ENCODE assay signal across 24 mouse cellular contexts in genomic region chr6:117617951-117618350, GRCm38 (mm10).
"Had no signal": no experiment of that assay in that cellular context is flagged by ENCODE, and none has a peak within 500 bp of the region (broad histone marks: within the 10 kb centered on the region; RNA-seq: fewer than 3 reads in every experiment).

No protein-coding gene starts in this region.

- DNase-seq: kidney, postnatal 25 days; layer of hippocampus, adult 9-11 months; liver, postnatal 0 days; lung, postnatal 36 days; right cerebral cortex, adult 18-20 months; right cerebral cortex, postnatal 14 days; right cerebral cortex, postnatal 4 days; thymus, adult 2 months; thymus, postnatal 14 days; thymus, postnatal 4 days had no signal

- H3K9me3 ChIP-seq: limb, embryonic 12.5 days; limb, embryonic 15.5 days; megakaryocyte, embryonic 14.5 days; midbrain, embryonic 10.5 days; midbrain, embryonic 13.5 days had no signal

- H3K27me3 ChIP-seq: limb, embryonic 12.5 days; limb, embryonic 15.5 days; megakaryocyte, embryonic 14.5 days; midbrain, embryonic 13.5 days had no signal

- H3K27ac ChIP-seq: kidney, postnatal 0 days; layer of hippocampus, adult 2 months; limb, embryonic 12.5 days; limb, embryonic 15.5 days; liver, embryonic 14.5 days; midbrain, embryonic 10.5 days; midbrain, embryonic 13.5 days; stomach, postnatal 0 days had no signal

- H3K4me2 ChIP-seq: limb, embryonic 12.5 days; limb, embryonic 15.5 days; liver, embryonic 11.5 days; lung, embryonic 14.5 days; midbrain, embryonic 13.5 days had no signal

- H3K9ac ChIP-seq: limb, embryonic 12.5 days; limb, embryonic 15.5 days; liver, embryonic 14.5 days; liver, postnatal 0 days; lung, embryonic 14.5 days; midbrain, embryonic 13.5 days had no signal

- ATAC-seq: liver, postnatal 0 days; lung, postnatal 0 days; midbrain, embryonic 13.5 days; midbrain, embryonic 16.5 days had no signal

- H3K4me3 ChIP-seq: layer of hippocampus, adult 2 months; limb, embryonic 12.5 days; limb, embryonic 15.5 days; megakaryocyte, embryonic 14.5 days; midbrain, embryonic 10.5 days; midbrain, embryonic 13.5 days; myocyte had no signal

- H3K4me1 ChIP-seq: megakaryocyte, embryonic 14.5 days; midbrain, embryonic 13.5 days had no signal

- H3K36me3 ChIP-seq: limb, embryonic 12.5 days; limb, embryonic 15.5 days; midbrain, embryonic 10.5 days; midbrain, embryonic 13.5 days had no signal
